Mouse (Mus musculus): ENCODE results near the gene Ube2n. TPM values are rescaled to one million over a fixed set of nuclear protein-coding genes. Genes with fewer than 3 reads are reported as not detected.
"Not testable (repeated sequence)": the region's sequence is repeated elsewhere in the genome, so short reads cannot be mapped to it uniquely, and the experiment has no call there.

Ube2n gene
- polyA plus RNA-seq, 1 experiment from 2014 or later: 315 TPM

GRCm38 (mm10) chr10:95544651-95545050 is 29.7 kb downstream of the Ube2n start:
- H3K36me3 ChIP-seq (ENCODE audit: control insufficient read depth, insufficient read depth, low read length): peaks cover 35% of the 10 kb centered on the region
- no peak overlapping the region for H3K9ac ChIP-seq (replicated peaks; ENCODE audit: low read depth, low read length)
- 73% methylated on average over 2 of the region's 2 CpGs for WGBS
- no peak overlapping the region for H3K4me3 ChIP-seq (ENCODE audit: low read depth, low read length)
- no peak for ATAC-seq (ENCODE audit: insufficient number of reproducible peaks, insufficient read depth, low FRiP score, low read depth)
- no peak overlapping the region for H3K4me2 ChIP-seq (replicated peaks; ENCODE audit: low read depth, low read length)
- H3K27me3 ChIP-seq (ENCODE audit: control insufficient read depth, insufficient read depth, low read length): no peaks in the 10 kb centered on the region
- H3K27ac ChIP-seq (ENCODE audit: low read length): no peak overlapping the region; the same call in 1 of the 2 replicates
- no peaks in the 10 kb centered on the region for H3K4me1 ChIP-seq (ENCODE audit: control insufficient read depth, insufficient read depth, low read length)
- no peaks in the 10 kb centered on the region for H3K9me3 ChIP-seq (ENCODE audit: control insufficient read depth, low read depth, low read length)

GRCm38 (mm10) chr10:95545051-95545450 is 30.1 kb downstream of the Ube2n start:
- H3K9ac ChIP-seq (replicated peaks; ENCODE audit: low read depth, low read length): no peak overlapping the region
- H3K27me3 ChIP-seq (ENCODE audit: control insufficient read depth, insufficient read depth, low read length): no peaks in the 10 kb centered on the region
- H3K27ac ChIP-seq (ENCODE audit: low read length): no peak overlapping the region
- WGBS: 67% methylated on average over 4 of the region's 4 CpGs
- H3K36me3 ChIP-seq (ENCODE audit: control insufficient read depth, insufficient read depth, low read length): peaks cover 35% of the 10 kb centered on the region
- no peak for ATAC-seq (ENCODE audit: insufficient number of reproducible peaks, insufficient read depth, low FRiP score, low read depth)
- no peaks in the 10 kb centered on the region for H3K9me3 ChIP-seq (ENCODE audit: control insufficient read depth, low read depth, low read length)
- H3K4me3 ChIP-seq (ENCODE audit: low read depth, low read length): no peak overlapping the region
- no peaks in the 10 kb centered on the region for H3K4me1 ChIP-seq (ENCODE audit: control insufficient read depth, insufficient read depth, low read length)
- no peak overlapping the region for H3K4me2 ChIP-seq (replicated peaks; ENCODE audit: low read depth, low read length)

GRCm38 (mm10) chr10:95546178-95546577 is 31.2 kb downstream of the Ube2n start:
- no peak overlapping the region for H3K4me3 ChIP-seq (ENCODE audit: low read depth, low read length)
- peaks cover 38% of the 10 kb centered on the region for H3K36me3 ChIP-seq (ENCODE audit: control insufficient read depth, insufficient read depth, low read length)
- H3K9ac ChIP-seq (replicated peaks; ENCODE audit: low read depth, low read length): no peak overlapping the region
- H3K9me3 ChIP-seq (ENCODE audit: control insufficient read depth, low read depth, low read length): no peaks in the 10 kb centered on the region
- 88% methylated on average over 2 of the region's 2 CpGs for WGBS
- no peak overlapping the region for H3K4me2 ChIP-seq (replicated peaks; ENCODE audit: low read depth, low read length)
- no peak overlapping the region for H3K27ac ChIP-seq (ENCODE audit: low read length)
- H3K4me1 ChIP-seq (ENCODE audit: control insufficient read depth, insufficient read depth, low read length): no peaks in the 10 kb centered on the region
- H3K27me3 ChIP-seq (ENCODE audit: control insufficient read depth, insufficient read depth, low read length): no peaks in the 10 kb centered on the region
- no peak for ATAC-seq (ENCODE audit: insufficient number of reproducible peaks, insufficient read depth, low FRiP score, low read depth)

- Histone ChIP-seq H3K4me2 (replicated peaks; ENCODE audit: low read depth, low read length) (no peak overlapping the region), H3K27ac (ENCODE audit: low read length) (no peak overlapping the region), H3K27me3 (ENCODE audit: control insufficient read depth, insufficient read depth, low read length) (no peaks in the 10 kb centered on the region), H3K9ac (replicated peaks; ENCODE audit: low read depth, low read length) (no peak overlapping the region), H3K36me3 (ENCODE audit: control insufficient read depth, insufficient read depth, low read length) (peaks cover 36% of the 10 kb centered on the region), H3K4me1 (ENCODE audit: control insufficient read depth, insufficient read depth, low read length) (no peaks in the 10 kb centered on the region), H3K9me3 (ENCODE audit: control insufficient read depth, low read depth, low read length) (no peaks in the 10 kb centered on the region), H3K4me3 (ENCODE audit: low read depth, low read length) (no peak overlapping the region)
- no peak for ATAC-seq (ENCODE audit: insufficient number of reproducible peaks, insufficient read depth, low FRiP score, low read depth)
- 82% methylated on average over 11 of the region's 11 CpGs for WGBS
Measured at GRCm38 (mm10) chr10:95548154-95548826, 33.3 kb downstream of the Ube2n start.

- H3K27me3 ChIP-seq (ENCODE audit: control insufficient read depth, insufficient read depth, low read length); H3K4me2 ChIP-seq (replicated peaks; ENCODE audit: low read depth, low read length); ATAC-seq (ENCODE audit: insufficient number of reproducible peaks, insufficient read depth, low FRiP score, low read depth); H3K9me3 ChIP-seq (ENCODE audit: control insufficient read depth, low read depth, low read length); H3K9ac ChIP-seq (replicated peaks; ENCODE audit: low read depth, low read length); H3K27ac ChIP-seq (ENCODE audit: low read length); H3K4me1 ChIP-seq (ENCODE audit: control insufficient read depth, insufficient read depth, low read length); H3K4me3 ChIP-seq (ENCODE audit: low read depth, low read length): not testable (repeated sequence)
- 75% methylated on average over 5 of the region's 5 CpGs for WGBS
- H3K36me3 ChIP-seq (ENCODE audit: control insufficient read depth, insufficient read depth, low read length): peaks cover 35% of the 10 kb centered on the region
Measured at GRCm38 (mm10) chr10:95549080-95549479, 34.1 kb downstream of the Ube2n start.

GRCm38 (mm10) chr10:95550506-95550905 is 35.6 kb downstream of the Ube2n start:
- Histone ChIP-seq H3K36me3 (ENCODE audit: control insufficient read depth, insufficient read depth, low read length) (peaks cover 25% of the 10 kb centered on the region), H3K9me3 (ENCODE audit: control insufficient read depth, low read depth, low read length) (no peaks in the 10 kb centered on the region), H3K27ac (ENCODE audit: low read length) (no peak overlapping the region), H3K4me2 (replicated peaks; ENCODE audit: low read depth, low read length) (no peak overlapping the region), H3K4me3 (ENCODE audit: low read depth, low read length) (no peak overlapping the region), H3K4me1 (ENCODE audit: control insufficient read depth, insufficient read depth, low read length) (no peaks in the 10 kb centered on the region), H3K27me3 (ENCODE audit: control insufficient read depth, insufficient read depth, low read length) (no peaks in the 10 kb centered on the region), H3K9ac (replicated peaks; ENCODE audit: low read depth, low read length) (no peak overlapping the region)
- WGBS: 68% methylated on average over 1 of the region's 1 CpGs
- ATAC-seq (ENCODE audit: insufficient number of reproducible peaks, insufficient read depth, low FRiP score, low read depth): no peak

GRCm38 (mm10) chr10:95551752-95552151 is 36.8 kb downstream of the Ube2n start:
- no peaks in the 10 kb centered on the region for H3K9me3 ChIP-seq (ENCODE audit: control insufficient read depth, low read depth, low read length)

GRCm38 (mm10) chr10:95552326-95552725 is 37.4 kb downstream of the Ube2n start:
- Histone ChIP-seq H3K4me2 (replicated peaks; ENCODE audit: low read depth, low read length) (no peak overlapping the region), H3K27me3 (ENCODE audit: control insufficient read depth, insufficient read depth, low read length) (no peaks in the 10 kb centered on the region), H3K36me3 (ENCODE audit: control insufficient read depth, insufficient read depth, low read length) (peaks cover 15% of the 10 kb centered on the region), H3K4me1 (ENCODE audit: control insufficient read depth, insufficient read depth, low read length) (no peaks in the 10 kb centered on the region; the same call in 1 of the 2 replicates), H3K9me3 (ENCODE audit: control insufficient read depth, low read depth, low read length) (no peaks in the 10 kb centered on the region), H3K27ac (ENCODE audit: low read length) (no peak overlapping the region), H3K9ac (replicated peaks; ENCODE audit: low read depth, low read length) (no peak overlapping the region), H3K4me3 (ENCODE audit: low read depth, low read length) (no peak overlapping the region)
- WGBS: 53% methylated on average over 3 of the region's 3 CpGs
- ATAC-seq (ENCODE audit: insufficient number of reproducible peaks, insufficient read depth, low FRiP score, low read depth): no peak

More at GRCm38 (mm10) chr10:95551752-95552151, 36.8 kb downstream of the Ube2n start:
- no peak overlapping the region for H3K4me3 ChIP-seq (ENCODE audit: low read depth, low read length)
- no peaks in the 10 kb centered on the region; the same call in 1 of the 2 replicates for H3K4me1 ChIP-seq (ENCODE audit: control insufficient read depth, insufficient read depth, low read length)
- H3K4me2 ChIP-seq (replicated peaks; ENCODE audit: low read depth, low read length): no peak overlapping the region
- no peaks in the 10 kb centered on the region for H3K27me3 ChIP-seq (ENCODE audit: control insufficient read depth, insufficient read depth, low read length)
- peaks cover 19% of the 10 kb centered on the region for H3K36me3 ChIP-seq (ENCODE audit: control insufficient read depth, insufficient read depth, low read length)
- no peak overlapping the region for H3K9ac ChIP-seq (replicated peaks; ENCODE audit: low read depth, low read length)
- ATAC-seq (ENCODE audit: insufficient number of reproducible peaks, insufficient read depth, low FRiP score, low read depth): no peak
- no peak overlapping the region for H3K27ac ChIP-seq (ENCODE audit: low read length)

GRCm38 (mm10) chr10:95555866-95556265 is 40.9 kb downstream of the Ube2n start:
- WGBS: 82% methylated on average over 11 of the region's 11 CpGs
- ATAC-seq (ENCODE audit: insufficient number of reproducible peaks, insufficient read depth, low FRiP score, low read depth): no peak

More at GRCm38 (mm10) chr10:95555866-95556265, 40.9 kb downstream of the Ube2n start:
- Histone ChIP-seq H3K4me3 (ENCODE audit: low read depth, low read length) (no peak overlapping the region), H3K4me2 (replicated peaks; ENCODE audit: low read depth, low read length) (no peak overlapping the region), H3K9me3 (ENCODE audit: control insufficient read depth, low read depth, low read length) (no peaks in the 10 kb centered on the region), H3K27me3 (ENCODE audit: control insufficient read depth, insufficient read depth, low read length) (no peaks in the 10 kb centered on the region), H3K27ac (ENCODE audit: low read length) (no peak overlapping the region), H3K36me3 (ENCODE audit: control insufficient read depth, insufficient read depth, low read length) (no peaks in the 10 kb centered on the region; the same call in 1 of the 2 replicates), H3K9ac (replicated peaks; ENCODE audit: low read depth, low read length) (no peak overlapping the region), H3K4me1 (ENCODE audit: control insufficient read depth, insufficient read depth, low read length) (peaks cover 4% of the 10 kb centered on the region; the same call in 1 of the 2 replicates)

Measured in stomach, embryonic 14.5 days (tissue).